Mouse (Mus musculus) midbrain, embryonic 12.5 days (tissue): ENCODE data around the gene Pimreg. TPM values are rescaled to one million over a fixed set of nuclear protein-coding genes. Genes with fewer than 3 reads are reported as not detected.

Experiments used
- polyA plus RNA-seq: library from polyadenylated mRNA; unstranded; fragments of >200 nt; fragmentation: Nextera tagmentation; extraction: Ambion mirVana; gene quantifications from 2 replicates; pipeline ENCODE4 v1.2.1, GENCODE M21; 2016

Pimreg gene
- polyA plus RNA-seq, 1 experiment from 2014 or later: 166 TPM

Other genes with a start within 250 kb of the Pimreg start
- 0.54 and 0.57 TPM in 2 replicates for gene Aipl1, start 4.5 kb upstream of the Pimreg start, polyA plus RNA-seq
- 1.2 and 1.5 TPM in 2 replicates for gene Pitpnm3, start 93.7 kb downstream of the Pimreg start, polyA plus RNA-seq
- 0.85 and 0.97 TPM in 2 replicates for gene Gm43951, start 164.8 kb downstream of the Pimreg start, polyA plus RNA-seq
- gene 4933427D14Rik, start 165.4 kb downstream of the Pimreg start, polyA plus RNA-seq: 29.2 and 30.1 TPM in 2 replicates
- 154 and 162 TPM in 2 replicates for gene Txndc17, start 165.5 kb downstream of the Pimreg start, polyA plus RNA-seq
- gene Med31, start 173.6 kb downstream of the Pimreg start, polyA plus RNA-seq: 53.7 and 58.6 TPM in 2 replicates
- 0.29 and 0.33 TPM in 2 replicates for gene Slc13a5, start 225.2 kb downstream of the Pimreg start, polyA plus RNA-seq